Mouse (Mus musculus) heart, embryonic 11.5 days (tissue): ENCODE data around the gene Hnrnpf. TPM values are rescaled to one million over a fixed set of nuclear protein-coding genes. Genes with fewer than 3 reads are reported as not detected.

Source experiments
- ATAC-seq: fragments of 200-750 bp; cut with Nextera tagmentation; replicated peaks from 2 replicates; pipeline ENCODE4 v1.8.0; 2017; ENCODE audit warnings: moderate library complexity; ENCODE audit not compliant: insufficient number of reproducible peaks, low FRiP score, low TSS enrichment
- H3K27ac ChIP-seq: fragments of 300-500 bp; sonication (generic); 2 replicates; pipeline ENCODE4 v1.5.1; 2014; ENCODE audit warnings: mild to moderate bottlenecking, low read depth, low read length
- H3K27me3 ChIP-seq: fragments of 300-500 bp; sonication (generic); 2 replicates; pipeline ENCODE4 v1.6.1; 2014; ENCODE audit warnings: mild to moderate bottlenecking, low read length, mixed read lengths; ENCODE audit not compliant: control insufficient read depth, insufficient read depth
- H3K36me3 ChIP-seq: fragments of 300-500 bp; sonication (generic); 2 replicates; pipeline ENCODE4 v1.6.1; 2014; ENCODE audit warnings: mild to moderate bottlenecking, low read length, moderate library complexity, mixed read lengths; ENCODE audit not compliant: control insufficient read depth, insufficient read depth
- H3K4me1 ChIP-seq: fragments of 300-500 bp; sonication (generic); 2 replicates; pipeline ENCODE4 v1.6.1; 2014; ENCODE audit warnings: low read length; ENCODE audit not compliant: control insufficient read depth, insufficient read depth
- H3K4me2 ChIP-seq: fragments of 300-500 bp; sonication (generic); 2 replicates; pipeline ENCODE4 v1.6.1; 2014; ENCODE audit warnings: mild to moderate bottlenecking, moderate library complexity
- H3K4me3 ChIP-seq: fragments of 300-500 bp; sonication (generic); 2 replicates; pipeline ENCODE4 v1.5.1; 2014; ENCODE audit warnings: low read depth, low read length
- H3K9ac ChIP-seq: fragments of 300-500 bp; sonication (generic); 2 replicates; pipeline ENCODE4 v1.6.1; 2014; ENCODE audit warnings: mild to moderate bottlenecking, low read depth, low read length, moderate library complexity
- H3K9me3 ChIP-seq: fragments of 300-500 bp; sonication (generic); replicated peaks from 2 replicates; pipeline ENCODE4 v1.6.1; 2016; ENCODE audit warnings: low read length; ENCODE audit not compliant: control insufficient read depth
- WGBS: fragments of 180-500 bp; shearing (Covaris S2); extraction: QIAGEN DNeasy Blood & Tissue Kit; methylation state at CpG from one replicate; pipeline ENCODE4 v1.1.7; 2014; ENCODE audit not compliant: insufficient replicate concordance; 5-methylcytosine and 5-hydroxymethylcytosine counted together
- polyA plus RNA-seq: library from polyadenylated mRNA; unstranded; fragments of >200 nt; fragmentation: Nextera tagmentation; extraction: Ambion mirVana; gene quantifications from 2 replicates; pipeline ENCODE4 v1.2.1, GENCODE M21; 2014

Hnrnpf gene
- polyA plus RNA-seq = 554 and 606 TPM in 2 replicates

GRCm38 (mm10) chr6:117900126-117901080 is at the start of gene Hnrnpf:
Gene Hnrnpf (plus strand): TSS chr6:117900324.
- no peak within 1 kb of the TSS for H3K9ac ChIP-seq
- peaks cover 5% of the 10 kb centered on the region for H3K4me1 ChIP-seq
- H3K27me3 ChIP-seq = no peaks in the 10 kb centered on the region
- H3K4me3 ChIP-seq = no peak within 1 kb of the TSS
- no peaks in the 10 kb centered on the region for H3K36me3 ChIP-seq
- no peak within 1 kb of the TSS; the same call in 1 of the 2 replicates for H3K27ac ChIP-seq
- WGBS = 66% methylated on average over 17 of the region's 17 CpGs
- H3K9me3 ChIP-seq = no peaks in the 10 kb centered on the region
- H3K4me2 ChIP-seq = no peak within 1 kb of the TSS
- no peak for ATAC-seq

DNA sequence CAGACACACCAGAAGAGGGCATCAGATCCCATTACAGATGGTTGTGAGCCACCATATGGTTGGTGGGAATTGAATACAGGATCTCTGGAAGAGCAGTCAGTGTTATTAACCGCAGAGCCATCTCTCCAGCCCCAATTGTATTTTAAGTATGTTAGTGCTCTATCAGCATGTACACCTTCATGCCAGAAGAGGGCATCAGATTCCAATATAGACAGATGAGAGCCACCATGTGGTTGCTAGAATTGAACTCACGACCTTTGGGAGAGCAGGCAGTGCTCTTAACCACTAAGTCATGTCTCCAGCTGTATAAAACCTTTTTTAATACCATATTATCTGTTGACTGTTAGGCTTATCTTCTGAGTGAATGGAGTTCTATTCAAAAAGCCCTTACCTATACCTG is 48.4 kb upstream of the Hnrnpf start:
- no peaks in the 10 kb centered on the region for H3K4me1 ChIP-seq
- H3K36me3 ChIP-seq = peaks cover 13% of the 10 kb centered on the region
- H3K4me3 ChIP-seq = no peak overlapping the region
- ATAC-seq = no peak
- no peak overlapping the region for H3K9ac ChIP-seq
- H3K9me3 ChIP-seq = no peaks in the 10 kb centered on the region
- H3K27me3 ChIP-seq = no peaks in the 10 kb centered on the region
- no peak overlapping the region for H3K27ac ChIP-seq
- WGBS = 55% methylated on average over 2 of the region's 2 CpGs
- H3K4me2 ChIP-seq = no peak overlapping the region

DNA sequence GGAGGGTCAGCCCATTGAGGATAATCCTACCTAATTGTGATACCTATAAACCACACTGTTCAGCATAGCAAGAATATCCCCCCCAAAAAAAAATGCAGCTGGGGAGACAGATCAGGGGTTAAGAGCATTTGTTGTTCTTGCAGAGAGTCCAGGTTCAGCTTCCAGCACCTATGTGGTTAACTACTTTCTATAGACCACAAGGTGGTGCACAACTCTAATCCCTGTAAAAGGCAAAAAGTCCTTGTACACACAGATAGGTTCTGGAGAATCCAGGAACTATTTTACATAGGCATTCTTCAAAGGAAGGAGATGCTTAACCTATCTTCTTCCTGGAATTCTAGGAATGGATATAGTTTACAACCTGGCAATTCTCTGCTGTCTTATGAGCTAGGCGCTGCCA is 42.1 kb upstream of the Hnrnpf start:
- no peaks in the 10 kb centered on the region for H3K27me3 ChIP-seq
- WGBS = 76% methylated on average over 1 of the region's 1 CpGs
- no peak for ATAC-seq
- H3K4me3 ChIP-seq = no peak overlapping the region
- H3K4me1 ChIP-seq = no peaks in the 10 kb centered on the region
- H3K27ac ChIP-seq = no peak overlapping the region
- H3K9me3 ChIP-seq = no peaks in the 10 kb centered on the region
- no peak overlapping the region for H3K4me2 ChIP-seq
- no peaks in the 10 kb centered on the region for H3K36me3 ChIP-seq
- H3K9ac ChIP-seq = no peak overlapping the region

GRCm38 (mm10) chr6:117861848-117862247 is 38.3 kb upstream of the Hnrnpf start, which contains the start of gene Zfp239:
Gene Zfp239 (plus strand): TSS chr6:117862100.
- Histone ChIP-seq H3K4me3 (peak within 1 kb of the TSS; percentile 75), H3K36me3 (no peaks in the 10 kb centered on the region), H3K9ac (peak within 1 kb of the TSS; percentile 65), H3K9me3 (no peaks in the 10 kb centered on the region), H3K27me3 (no peaks in the 10 kb centered on the region), H3K27ac (no peak within 1 kb of the TSS), H3K4me2 (peak within 1 kb of the TSS; percentile 86), H3K4me1 (peaks cover 3% of the 10 kb centered on the region; the same call in 1 of the 2 replicates)
- WGBS = 63% methylated on average over 6 of the region's 6 CpGs
- ATAC-seq = no peak

DNA sequence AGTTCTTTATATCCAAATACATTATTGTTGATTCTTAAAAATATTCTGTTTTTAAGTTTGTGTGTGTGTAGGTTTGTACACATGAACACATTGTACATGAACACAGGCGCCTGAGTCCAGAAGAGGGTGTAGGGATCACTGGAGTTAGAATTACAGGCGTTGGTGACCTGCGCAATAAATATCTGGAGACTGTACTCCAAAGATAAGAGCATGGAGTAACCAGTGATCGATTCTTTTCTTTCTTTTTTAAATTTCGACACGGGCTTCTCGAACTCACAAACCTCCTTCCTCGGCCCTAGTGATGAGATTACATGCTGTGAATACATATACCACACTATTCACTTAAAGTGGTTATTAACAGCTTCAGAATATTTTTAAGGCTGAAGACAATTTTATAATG is 37.7 kb upstream of the Hnrnpf start:
- H3K4me3 ChIP-seq = no peak overlapping the region
- no peak for ATAC-seq

DNA sequence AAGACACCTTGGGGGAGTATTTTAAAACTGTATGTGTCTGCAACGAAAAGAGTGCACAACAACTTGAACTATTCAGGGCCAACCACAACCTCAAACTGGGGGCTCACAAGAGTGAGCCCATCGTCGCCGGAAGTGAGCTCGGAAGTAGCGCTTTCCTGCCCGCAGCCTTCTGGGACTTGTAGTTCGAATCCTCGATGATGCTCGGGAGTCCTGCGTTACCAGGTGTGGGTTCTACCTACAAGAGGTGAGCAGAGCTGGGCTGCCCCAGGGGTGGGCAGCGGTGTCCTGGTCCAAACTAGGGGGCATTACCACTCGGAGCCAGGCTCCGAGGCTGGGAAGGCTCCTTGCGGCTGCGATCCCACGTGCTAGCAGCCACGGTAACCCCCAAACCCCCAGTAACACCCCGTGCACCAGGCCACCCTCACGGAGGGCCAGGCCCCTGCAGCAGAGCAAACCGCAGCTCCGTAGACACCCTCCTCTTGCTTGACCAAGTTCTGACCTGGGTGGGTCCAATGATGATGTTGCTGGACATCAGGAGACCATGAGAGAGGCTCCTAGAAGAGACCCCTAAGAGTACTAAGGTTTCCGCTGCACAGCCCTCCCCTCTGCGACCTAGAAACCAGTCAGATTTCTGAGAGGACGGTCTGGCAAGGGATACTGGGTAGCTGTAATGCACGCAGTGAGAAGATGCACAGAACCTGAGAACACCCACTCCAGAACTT is 37.1 kb upstream of the Hnrnpf start:
- peak overlapping the region; percentile 86 for H3K4me2 ChIP-seq
- H3K4me3 ChIP-seq = peak overlapping the region; percentile 75
- ATAC-seq = no peak; the same call in 1 of the 2 replicates
- no peaks in the 10 kb centered on the region for H3K9me3 ChIP-seq
- WGBS = 2% methylated on average over 26 of the region's 26 CpGs
- H3K9ac ChIP-seq = peak overlapping the region; percentile 65
- no peaks in the 10 kb centered on the region for H3K27me3 ChIP-seq
- no peaks in the 10 kb centered on the region for H3K36me3 ChIP-seq
- H3K4me1 ChIP-seq = peaks cover 3% of the 10 kb centered on the region; the same call in 1 of the 2 replicates
- H3K27ac ChIP-seq = no peak overlapping the region

More for the DNA sequence above, 37.7 kb upstream of the Hnrnpf start:
- H3K36me3 ChIP-seq = no peaks in the 10 kb centered on the region
- H3K9ac ChIP-seq = no peak overlapping the region
- H3K9me3 ChIP-seq = no peaks in the 10 kb centered on the region
- no peaks in the 10 kb centered on the region for H3K27me3 ChIP-seq
- H3K4me2 ChIP-seq = peak overlapping the region; percentile 86
- H3K27ac ChIP-seq = no peak overlapping the region
- 69% methylated on average over 8 of the region's 8 CpGs for WGBS
- peaks cover 3% of the 10 kb centered on the region; the same call in 1 of the 2 replicates for H3K4me1 ChIP-seq

- Histone ChIP-seq H3K4me2 (peak overlapping the region; percentile 86), H3K27ac (no peak overlapping the region), H3K4me3 (peak overlapping the region; percentile 75; the same call in 1 of the 2 replicates), H3K4me1 (peaks cover 3% of the 10 kb centered on the region; the same call in 1 of the 2 replicates), H3K36me3 (no peaks in the 10 kb centered on the region), H3K9ac (no peak overlapping the region), H3K9me3 (no peaks in the 10 kb centered on the region), H3K27me3 (no peaks in the 10 kb centered on the region)
- WGBS = 87% methylated on average over 8 of the region's 8 CpGs
- ATAC-seq = no peak
Observed at GRCm38 (mm10) chr6:117863751-117864150, 36.4 kb upstream of the Hnrnpf start.

- Histone ChIP-seq H3K4me1 (peaks cover 3% of the 10 kb centered on the region; the same call in 1 of the 2 replicates), H3K9me3 (no peaks in the 10 kb centered on the region), H3K9ac (no peak overlapping the region), H3K27ac (no peak overlapping the region), H3K36me3 (no peaks in the 10 kb centered on the region), H3K27me3 (no peaks in the 10 kb centered on the region), H3K4me2 (no peak overlapping the region), H3K4me3 (no peak overlapping the region)
- WGBS = 87% methylated on average over 8 of the region's 8 CpGs
- ATAC-seq = no peak
Observed at GRCm38 (mm10) chr6:117868187-117868586, 31.9 kb upstream of the Hnrnpf start.
